ENCODE assay signal across 8 mouse cellular contexts in the genomic region with DNA sequence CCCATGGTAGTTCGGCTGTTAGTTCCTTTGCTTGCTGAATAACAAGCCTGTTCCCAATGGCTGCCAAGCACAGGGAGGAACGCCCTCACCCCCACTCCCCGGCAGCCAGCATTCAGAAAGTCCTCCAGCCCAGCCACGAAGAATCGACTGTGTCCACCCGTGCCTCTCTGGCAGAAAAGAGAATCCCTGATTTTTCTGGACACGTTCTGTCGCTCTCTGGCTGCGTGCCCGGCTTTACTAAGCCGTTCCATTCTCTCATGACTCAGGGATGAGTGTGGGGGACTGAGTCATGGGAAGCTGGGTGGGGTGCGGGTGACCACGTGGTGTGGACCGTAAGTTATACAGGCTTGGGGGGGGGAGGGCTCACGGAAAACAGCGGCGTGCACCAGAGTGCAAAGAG.
DNase-seq lines count a peak whose midpoint lies in the region; ATAC-seq and TF ChIP-seq lines count a peak whose summit lies in the region.

No protein-coding gene starts in this region.

- no peak overlapping the region for H3K27ac ChIP-seq in kidney, adult 2 months (ENCODE audit: insufficient read depth, low read depth, low read length)
- no peak overlapping the region for H3K27ac ChIP-seq in kidney, embryonic 16.5 days (ENCODE audit: low read length)
- H3K27ac ChIP-seq in midbrain, postnatal 0 days (ENCODE audit: low read depth, low read length) = no peak overlapping the region

- H3K36me3 ChIP-seq in kidney, adult 2 months (ENCODE audit: control insufficient read depth, insufficient read depth, low read length) = no peaks in the 10 kb centered on the region
- no peaks in the 10 kb centered on the region for H3K36me3 ChIP-seq in kidney, embryonic 16.5 days (ENCODE audit: insufficient read depth, low read length)
- H3K36me3 ChIP-seq in midbrain, postnatal 0 days (ENCODE audit: insufficient read depth, low read length) = no peaks in the 10 kb centered on the region

- H3K27me3 ChIP-seq in kidney, adult 2 months (replicated peaks; ENCODE audit: control insufficient read depth, insufficient read depth, low read length) = no peaks in the 10 kb centered on the region
- no peaks in the 10 kb centered on the region for H3K27me3 ChIP-seq in kidney, embryonic 16.5 days (ENCODE audit: insufficient read depth, low read length)
- no peaks in the 10 kb centered on the region for H3K27me3 ChIP-seq in midbrain, postnatal 0 days (ENCODE audit: insufficient read depth, low read length)

- ATAC-seq in kidney, embryonic 16.5 days (ENCODE audit: low FRiP score, low TSS enrichment) = no peak
- peak; percentile 58 for ATAC-seq in midbrain, postnatal 0 days (ENCODE audit: low FRiP score)
- no peak for ATAC-seq in megakaryocyte, adult 5-6 weeks (ENCODE audit: poor library complexity, severe bottlenecking)

- peak; percentile 17 for DNase-seq in kidney, adult 2 months
- peak; percentile 81 for DNase-seq in brain, embryonic 14.5 days (ENCODE audit: low read depth)
- DNase-seq in gastrocnemius, postnatal 10 days = peak; percentile 89
- DNase-seq in layer of hippocampus, adult 8-10 months (ENCODE audit: low spot score in 2 of 2) = peak; percentile 73 to 82
- DNase-seq in midbrain, postnatal 0 days (ENCODE audit: low spot score) = peak; percentile 82
- DNase-seq in urinary bladder, postnatal 14 days (ENCODE audit: low spot score) = peak; percentile 92

- H3K9ac ChIP-seq in kidney, embryonic 16.5 days (replicated peaks; ENCODE audit: low read length) = no peak overlapping the region
- no peak overlapping the region for H3K9ac ChIP-seq in midbrain, postnatal 0 days (replicated peaks; ENCODE audit: low read length, poor library complexity, severe bottlenecking)

- no peaks in the 10 kb centered on the region for H3K4me1 ChIP-seq in kidney, adult 2 months (ENCODE audit: control insufficient read depth, insufficient read depth, low read length)
- no peaks in the 10 kb centered on the region for H3K4me1 ChIP-seq in kidney, embryonic 16.5 days (ENCODE audit: insufficient read depth, low read length)
- H3K4me1 ChIP-seq in midbrain, postnatal 0 days (ENCODE audit: insufficient read depth, low read length) = no peaks in the 10 kb centered on the region

- H3K9me3 ChIP-seq in kidney, embryonic 16.5 days (ENCODE audit: low read length) = no peaks in the 10 kb centered on the region
- no peaks in the 10 kb centered on the region for H3K9me3 ChIP-seq in midbrain, postnatal 0 days (ENCODE audit: low read length)

- TF ChIP-seq CTCF in kidney, adult 2 months (conservative IDR thresholded peaks at IDR 0.05; ENCODE audit: insufficient read depth, insufficient read length, low read depth, low read length) = no peak
- TF ChIP-seq CTCF in brain, embryonic 14.5 days (IDR thresholded peaks at IDR 0.05; ENCODE audit: borderline replicate concordance, extremely low read depth, insufficient read depth, insufficient read length) = no peak
- TF ChIP-seq CTCF in midbrain, postnatal 0 days (IDR thresholded peaks at IDR 0.05) = no peak

- 67% methylated on average over 17 of the region's 17 CpGs for WGBS in kidney, adult 2 months
- 70% methylated on average over 17 of the region's 17 CpGs for WGBS in kidney, embryonic 16.5 days
- 64% methylated on average over 17 of the region's 17 CpGs for WGBS in midbrain, postnatal 0 days

- H3K4me3 ChIP-seq in kidney, adult 2 months (ENCODE audit: insufficient read depth, low read depth, low read length) = no peak overlapping the region
- no peak overlapping the region for H3K4me3 ChIP-seq in kidney, embryonic 16.5 days (ENCODE audit: low read length)
- H3K4me3 ChIP-seq in midbrain, postnatal 0 days (ENCODE audit: low read depth, low read length) = no peak overlapping the region

- TF ChIP-seq POLR2A in kidney, adult 2 months (IDR thresholded peaks at IDR 0.05; ENCODE audit: low read depth, low read length) = no peak
- no peak for TF ChIP-seq POLR2A in brain, embryonic 14.5 days (IDR thresholded peaks at IDR 0.05; ENCODE audit: borderline replicate concordance, extremely low read depth, insufficient read depth, insufficient read length, poor library complexity, severe bottlenecking)

- H3K4me2 ChIP-seq in kidney, embryonic 16.5 days (replicated peaks; ENCODE audit: low read depth, low read length) = no peak overlapping the region
- H3K4me2 ChIP-seq in midbrain, postnatal 0 days (ENCODE audit: low read depth, low read length, poor library complexity, severe bottlenecking) = peak overlapping the region; percentile 12; the same call in 1 of the 2 replicates

Comparison
In these comparisons a context has a peak if more than half of its experiments do, and no peak if none do; other contexts are left out.
1. DNase-seq: peak in every context shown above with its lines; median percentile 92 in urinary bladder, postnatal 14 days; 89 in gastrocnemius, postnatal 10 days; 82 in midbrain, postnatal 0 days; 81 in brain, embryonic 14.5 days; 78 in layer of hippocampus, adult 8-10 months; 17 in kidney, adult 2 months.